Mouse (Mus musculus) thymus, adult 18-20 months (tissue): Measurements from ENCODE around the gene Gm5134.
"Not testable (repeated sequence)": the region's sequence is repeated elsewhere in the genome, so short reads cannot be mapped to it uniquely, and the experiment has no call there.

Source experiments
- DNase-seq, 2 experiments: peaks; one replicate each; pipeline ENCODE4 v3.0.0; 2022; ENCODE audit warnings: mixed read lengths in 2 of 2

Gene Gm5134

GRCm38 (mm10) chr10:75940520-75940919 lies 13.8 kb upstream of the Gm5134 start, which contains the start of gene Gm867:
Gene Gm867, minus strand, starts transcription at chr10:75940672.
- no peak for DNase-seq

GRCm38 (mm10) chr10:75941042-75941824 lies 13.1 kb upstream of the Gm5134 start:
- DNase-seq: no peak

GRCm38 (mm10) chr10:75942736-75943477 lies 11.4 kb upstream of the Gm5134 start, which contains the start of gene Vpreb3:
Gene Vpreb3, plus strand, starts transcription at chr10:75943057.
- no peak for DNase-seq

GRCm38 (mm10) chr10:75944066-75944772 lies 10.1 kb upstream of the Gm5134 start:
- DNase-seq: no peak

GRCm38 (mm10) chr10:75945213-75945612 lies 9.1 kb upstream of the Gm5134 start:
- DNase-seq: no peak

- DNase-seq: no peak
Observed at GRCm38 (mm10) chr10:75945896-75946295, 8.4 kb upstream of the Gm5134 start.

- no peak for DNase-seq
Observed at GRCm38 (mm10) chr10:75948079-75948478, 6.2 kb upstream of the Gm5134 start.

GRCm38 (mm10) chr10:75949053-75950045 lies 5.0 kb upstream of the Gm5134 start:
- no peak for DNase-seq

- no peak for DNase-seq
Observed at GRCm38 (mm10) chr10:75950791-75951210, 3.5 kb upstream of the Gm5134 start.

- no peak for DNase-seq
Observed at GRCm38 (mm10) chr10:75951424-75952050, 2.8 kb upstream of the Gm5134 start.

- DNase-seq: no peak
Observed at GRCm38 (mm10) chr10:75973846-75974245, 19.5 kb downstream of the Gm5134 start.

- no peak for DNase-seq
Observed at GRCm38 (mm10) chr10:75975216-75975615, 20.9 kb downstream of the Gm5134 start.

- DNase-seq: no peak
Observed at GRCm38 (mm10) chr10:75978119-75978834, 24.0 kb downstream of the Gm5134 start.

GRCm38 (mm10) chr10:75978835-75979157 lies 24.5 kb downstream of the Gm5134 start:
- DNase-seq: no peak

GRCm38 (mm10) chr10:75979432-75979831 lies 25.1 kb downstream of the Gm5134 start:
- DNase-seq: no peak

- DNase-seq: no peak
Observed at GRCm38 (mm10) chr10:75990430-75991042, 36.2 kb downstream of the Gm5134 start.

- DNase-seq: no peak
Observed at GRCm38 (mm10) chr10:75993616-75994240, 39.4 kb downstream of the Gm5134 start.

GRCm38 (mm10) chr10:75994531-75995210 lies 40.4 kb downstream of the Gm5134 start:
- DNase-seq: not testable (repeated sequence)

- DNase-seq: no peak
Observed at GRCm38 (mm10) chr10:75995463-75995862, 41.1 kb downstream of the Gm5134 start.
